Mouse (Mus musculus) cerebellum, postnatal 10 days (tissue): ENCODE measurements at regions not wholly inside any gene's neighbourhood (a gene's known extent, or its start where the extent isn't known, plus 50 kb on each side); places are given as distances from the start of the nearest gene placed in this dataset.

Experiments
- DNase-seq, 2 experiments: peaks; one replicate each; pipeline ENCODE4 v3.0.0; 2021; ENCODE audit warnings: mixed read lengths in 2 of 2

GRCm38 (mm10) chr4:12766763-12767162 lies 594.9 kb upstream of the Fam92a start:
- DNase-seq = no peak

- no peak for DNase-seq
These were observed 579.0 kb upstream of the Fam92a start for GRCm38 (mm10) chr4:12750817-12751216.

- no peak for DNase-seq
These were observed 578.1 kb upstream of the Fam92a start for GRCm38 (mm10) chr4:12749874-12750273.

GRCm38 (mm10) chr4:12743714-12744327 lies 572.0 kb upstream of the Fam92a start:
- DNase-seq = no peak

GRCm38 (mm10) chr4:12736411-12736810 lies 564.6 kb upstream of the Fam92a start:
- DNase-seq = peak; percentile 48 to 58

GRCm38 (mm10) chr4:12700189-12700588 lies 528.4 kb upstream of the Fam92a start:
- no peak for DNase-seq

GRCm38 (mm10) chr4:12677814-12678213 lies 506.0 kb upstream of the Fam92a start:
- DNase-seq = no peak

GRCm38 (mm10) chr4:12671399-12671798 lies 499.6 kb upstream of the Fam92a start:
- DNase-seq = no peak

- DNase-seq = no peak
These were observed 491.4 kb upstream of the Fam92a start for GRCm38 (mm10) chr4:12663176-12663575.

- DNase-seq = no peak
These were observed 490.9 kb upstream of the Fam92a start for GRCm38 (mm10) chr4:12662683-12663082.

- no peak for DNase-seq
These were observed 487.3 kb upstream of the Fam92a start for GRCm38 (mm10) chr4:12659084-12659483.

- DNase-seq = peak; percentile 49 to 60
These were observed 486.8 kb upstream of the Fam92a start for GRCm38 (mm10) chr4:12658594-12658993.

- no peak for DNase-seq
These were observed 486.0 kb upstream of the Fam92a start for GRCm38 (mm10) chr4:12657820-12658219.

GRCm38 (mm10) chr4:12656924-12657603 lies 485.2 kb upstream of the Fam92a start:
- no peak for DNase-seq

- DNase-seq = peak; percentile 49 to 52
These were observed 483.8 kb upstream of the Fam92a start for GRCm38 (mm10) chr4:12655457-12656228.

GRCm38 (mm10) chr4:12654568-12655456 lies 483.0 kb upstream of the Fam92a start:
- no peak for DNase-seq

- no peak for DNase-seq
These were observed 475.9 kb upstream of the Fam92a start for GRCm38 (mm10) chr4:12647732-12648131.

- no peak for DNase-seq
These were observed 470.7 kb upstream of the Fam92a start for GRCm38 (mm10) chr4:12642525-12642928.

- DNase-seq = peak in 1 of 2 experiments; percentile 11
These were observed 457.6 kb upstream of the Fam92a start for GRCm38 (mm10) chr4:12629375-12629821.

GRCm38 (mm10) chr4:12628702-12629374 lies 457.0 kb upstream of the Fam92a start:
- DNase-seq = no peak

GRCm38 (mm10) chr4:12627158-12627871 lies 455.5 kb upstream of the Fam92a start:
- no peak for DNase-seq
